Mouse (Mus musculus): ENCODE results near the gene Samd10. TPM values are rescaled to one million over a fixed set of nuclear protein-coding genes. Genes with fewer than 3 reads are reported as not detected.

The Samd10 gene
- 106 and 110 TPM in 2 replicates for polyA plus RNA-seq (2012; rRNA removed)

GRCm38 (mm10) chr2:181598454-181599351, at the start of gene Samd10:
Gene Samd10, minus strand, starts transcription at chr2:181599212.

GRCm38 (mm10) chr2:181592231-181593041, 6.6 kb downstream of the Samd10 start, which contains the start of gene Zfp512b:
Gene Zfp512b, minus strand, starts transcription at chr2:181592803.

GRCm38 (mm10) chr2:181591528-181592085, 7.4 kb downstream of the Samd10 start, which contains the start of gene Prpf6:
Gene Prpf6, plus strand, starts transcription at chr2:181591868.

GRCm38 (mm10) chr2:181584411-181584942, 14.5 kb downstream of the Samd10 start, which contains the start of gene Uckl1:
Gene Uckl1, minus strand, starts transcription at chr2:181584892.

Other genes starting within 250 kb of the Samd10 start
- gene Zgpat, start 234.3 kb downstream of the Samd10 start, polyA plus RNA-seq (2012; rRNA removed) = 122 and 128 TPM in 2 replicates
- gene Arfrp1, start 233.8 kb downstream of the Samd10 start, polyA plus RNA-seq (2012; rRNA removed) = 106 and 119 TPM in 2 replicates
- 110 and 111 TPM in 2 replicates for gene Lime1, start 219.1 kb downstream of the Samd10 start, polyA plus RNA-seq (2012; rRNA removed)
- gene Zbtb46, start 139.8 kb downstream of the Samd10 start, polyA plus RNA-seq (2012; rRNA removed) = 10.5 and 11.4 TPM in 2 replicates
- not detected in 2 replicates for gene Abhd16b, start 106.0 kb downstream of the Samd10 start, polyA plus RNA-seq (2012; rRNA removed)
- 124 TPM in 2 replicates for gene Tpd52l2, start 102.1 kb downstream of the Samd10 start, polyA plus RNA-seq (2012; rRNA removed)
- gene Dnajc5, start 78.7 kb downstream of the Samd10 start, polyA plus RNA-seq (2012; rRNA removed) = 136 and 141 TPM in 2 replicates
- gene Uckl1, start 14.3 kb downstream of the Samd10 start, polyA plus RNA-seq (2012; rRNA removed) = 140 and 143 TPM in 2 replicates
- 47.0 and 50.2 TPM in 2 replicates for gene Prpf6, start 7.3 kb downstream of the Samd10 start, polyA plus RNA-seq (2012; rRNA removed)
- gene Zfp512b, start 6.4 kb downstream of the Samd10 start, polyA plus RNA-seq (2012; rRNA removed) = 131 and 132 TPM in 2 replicates
- gene Gm29797, start 57.8 kb upstream of the Samd10 start, polyA plus RNA-seq (2012; rRNA removed) = 0.12 and 0.18 TPM in 2 replicates
- gene Sox18, start 72.4 kb upstream of the Samd10 start, polyA plus RNA-seq (2012; rRNA removed) = 20.4 and 25.3 TPM in 2 replicates
- gene Tcea2, start 81.1 kb upstream of the Samd10 start, polyA plus RNA-seq (2012; rRNA removed) = 78.5 and 86.8 TPM in 2 replicates
- gene Rgs19, start 94.8 kb upstream of the Samd10 start, polyA plus RNA-seq (2012; rRNA removed) = 75.0 and 83.6 TPM in 2 replicates
- not detected in 2 replicates for gene Lkaaear1, start 99.2 kb upstream of the Samd10 start, polyA plus RNA-seq (2012; rRNA removed)
- gene Oprl1, start 115.8 kb upstream of the Samd10 start, polyA plus RNA-seq (2012; rRNA removed) = 70.0 and 75.1 TPM in 2 replicates
- 56.3 and 75.6 TPM in 2 replicates for gene Myt1, start 164.1 kb upstream of the Samd10 start, polyA plus RNA-seq (2012; rRNA removed)
- 52.1 and 57.4 TPM in 2 replicates for gene Pcmtd2, start 238.6 kb upstream of the Samd10 start, polyA plus RNA-seq (2012; rRNA removed)

All from central nervous system, embryonic 14 days (tissue).